Mouse (Mus musculus) liver (tissue): ENCODE measurements around the gene Cxcl12.
A peak's percentile ranks its signal among the peaks of the same experiment; 100 is the strongest.

ENCODE experiments used
- DNase-seq: peaks from one replicate; pipeline ENCODE4 v3.0.0-alpha.2; 2020; ENCODE audit warnings: mixed read lengths

The Cxcl12 gene

DNA sequence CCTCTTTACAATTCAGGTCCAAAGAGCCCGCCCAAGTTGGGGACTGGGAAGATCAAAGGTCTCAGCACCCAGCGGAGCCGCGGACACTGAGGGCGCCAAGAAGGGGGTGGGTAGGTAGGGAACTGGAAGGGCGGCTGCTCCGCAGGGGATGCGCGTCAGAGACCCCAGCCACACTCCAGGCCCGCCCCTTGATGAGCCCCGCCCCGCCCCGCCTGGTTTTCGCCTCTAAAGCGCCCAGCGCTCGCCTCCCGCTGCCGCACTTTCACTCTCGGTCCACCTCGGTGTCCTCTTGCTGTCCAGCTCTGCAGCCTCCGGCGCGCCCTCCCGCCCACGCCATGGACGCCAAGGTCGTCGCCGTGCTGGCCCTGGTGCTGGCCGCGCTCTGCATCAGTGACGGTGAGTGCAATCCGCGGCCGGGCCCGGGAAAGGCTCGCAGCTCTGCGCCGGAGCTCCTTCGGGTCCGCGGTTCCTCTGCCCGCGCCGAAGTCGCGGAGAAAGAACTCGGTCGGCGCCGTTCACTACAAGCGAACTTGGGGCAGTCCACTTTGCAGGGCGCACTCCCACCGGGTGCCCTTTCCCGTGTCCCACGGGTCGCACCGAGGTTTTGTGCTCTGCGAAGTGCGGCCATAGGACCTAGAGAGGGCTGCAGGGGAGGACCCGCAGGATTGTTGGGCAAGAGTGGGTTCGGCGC lies at the start of gene Cxcl12:
Gene Cxcl12 (plus strand): TSS at position 215 of the 691 bp plus-strand sequence.
- DNase-seq = peak; percentile 67

DNA sequence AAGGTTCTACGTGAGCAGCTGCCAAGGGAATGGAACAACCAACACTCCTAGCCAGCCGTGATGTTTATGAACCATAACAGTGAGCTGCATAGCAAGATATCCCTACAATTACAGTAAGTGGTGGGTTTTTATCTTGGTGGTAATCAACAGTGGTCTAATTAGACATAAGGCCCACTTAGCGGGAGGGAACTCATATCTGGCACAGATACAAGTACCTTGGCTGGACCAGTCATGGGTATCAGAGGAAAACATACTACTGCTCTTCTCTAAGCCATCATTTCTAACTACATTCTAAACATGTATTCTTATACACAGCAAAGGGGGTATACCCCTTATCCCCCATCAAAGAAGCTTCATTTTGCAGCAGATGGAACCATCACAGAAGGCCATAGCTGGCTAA lies 46.3 kb upstream of the Cxcl12 start:
- no peak for DNase-seq

DNA sequence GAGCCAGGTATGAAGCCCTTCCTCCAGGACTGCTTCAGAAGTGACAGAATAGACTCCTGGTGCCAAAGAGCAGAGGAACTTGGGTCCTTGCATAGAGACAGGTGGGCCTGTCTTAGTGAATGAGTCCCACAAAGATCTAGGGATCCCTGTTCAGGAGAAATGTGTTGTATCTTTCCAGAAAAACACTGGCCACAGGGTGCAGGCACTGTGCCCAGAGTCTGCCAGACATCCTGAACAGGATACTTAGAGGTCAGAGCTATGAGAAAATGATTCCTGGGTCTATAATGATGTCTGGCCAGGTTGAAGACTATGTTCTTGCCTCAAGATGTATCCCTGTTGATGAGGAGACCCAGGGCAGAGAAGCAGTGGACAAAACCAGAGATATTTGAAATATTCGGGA lies 42.0 kb upstream of the Cxcl12 start:
- no peak for DNase-seq

DNA sequence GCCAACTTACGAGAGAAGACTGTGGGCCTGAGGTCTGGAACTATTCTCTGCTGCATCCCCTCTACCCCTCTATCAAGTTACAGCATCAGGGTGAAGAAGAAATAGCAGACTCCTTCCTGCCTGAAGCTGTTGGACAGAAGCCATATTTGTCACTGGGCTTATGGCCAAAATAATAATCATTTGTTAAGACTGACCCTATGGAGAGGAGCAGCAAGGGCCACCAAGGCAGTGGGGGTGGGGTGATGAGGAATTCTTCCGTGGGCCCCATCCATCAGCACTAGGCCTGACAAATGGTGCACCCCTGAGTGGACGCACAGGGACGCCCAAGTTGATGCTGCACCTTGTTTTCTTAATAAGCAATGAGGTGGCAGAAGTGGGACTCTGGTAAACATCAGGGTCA lies 38.9 kb upstream of the Cxcl12 start:
- no peak for DNase-seq

DNA sequence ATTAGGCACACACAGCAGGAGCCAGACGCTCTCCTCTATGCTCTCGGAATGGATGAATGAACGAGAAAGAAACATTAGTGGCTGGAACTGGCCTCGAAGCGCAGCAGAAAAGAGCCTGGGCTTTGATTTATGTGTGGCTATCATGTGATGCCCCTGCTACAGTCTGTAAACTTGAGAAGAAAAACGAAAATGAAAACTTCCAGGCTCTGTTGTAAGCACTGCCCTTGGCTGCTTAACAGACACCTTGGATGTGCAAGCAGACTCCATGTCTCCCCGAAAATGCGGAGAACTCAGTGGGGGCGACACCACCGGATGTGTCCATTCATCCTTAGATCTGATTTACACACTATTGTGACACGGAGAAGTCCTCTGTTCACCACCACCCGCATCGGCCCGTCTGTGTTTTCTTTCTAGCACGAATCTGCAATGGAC lies 37.6 kb upstream of the Cxcl12 start:
- DNase-seq = no peak

DNA sequence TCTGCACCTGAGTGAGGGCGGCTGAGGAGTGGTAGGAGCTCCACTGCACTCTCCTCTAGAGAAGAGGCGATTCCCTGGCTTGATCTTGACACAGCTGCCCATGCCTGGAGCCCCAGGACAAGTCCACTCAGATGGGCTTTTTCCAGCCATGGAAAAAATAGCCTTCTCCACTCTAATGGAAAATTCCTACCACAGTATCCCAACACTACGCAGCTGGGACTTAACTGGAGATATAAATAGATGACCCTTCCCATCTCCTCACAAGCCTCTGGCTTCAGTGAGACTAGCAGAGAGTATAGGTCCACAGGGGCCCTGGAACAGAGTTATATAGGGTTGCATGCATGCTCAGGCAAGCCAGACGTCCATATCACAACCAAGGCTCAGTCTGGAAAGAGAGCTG lies 33.8 kb upstream of the Cxcl12 start:
- DNase-seq = no peak

DNA sequence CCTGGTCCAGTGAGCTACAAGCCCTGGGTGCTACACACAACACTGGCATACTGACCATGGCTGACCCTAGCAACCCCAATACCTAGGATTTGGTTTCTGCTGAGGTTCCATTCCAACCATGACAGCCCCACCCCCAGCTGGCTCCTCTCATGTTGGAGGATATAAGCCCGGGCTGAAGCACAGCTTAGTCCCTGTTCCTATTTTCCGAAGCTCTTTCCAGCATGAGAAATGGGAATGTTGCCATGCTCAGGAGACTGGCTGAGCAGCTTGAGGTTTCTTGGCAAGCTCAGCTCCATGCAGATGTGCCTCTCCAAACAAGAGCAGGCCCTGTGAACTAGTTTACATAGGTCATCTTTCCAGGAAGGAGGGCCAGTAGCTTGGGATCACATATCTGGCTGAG lies 30.6 kb upstream of the Cxcl12 start:
- DNase-seq = no peak

DNA sequence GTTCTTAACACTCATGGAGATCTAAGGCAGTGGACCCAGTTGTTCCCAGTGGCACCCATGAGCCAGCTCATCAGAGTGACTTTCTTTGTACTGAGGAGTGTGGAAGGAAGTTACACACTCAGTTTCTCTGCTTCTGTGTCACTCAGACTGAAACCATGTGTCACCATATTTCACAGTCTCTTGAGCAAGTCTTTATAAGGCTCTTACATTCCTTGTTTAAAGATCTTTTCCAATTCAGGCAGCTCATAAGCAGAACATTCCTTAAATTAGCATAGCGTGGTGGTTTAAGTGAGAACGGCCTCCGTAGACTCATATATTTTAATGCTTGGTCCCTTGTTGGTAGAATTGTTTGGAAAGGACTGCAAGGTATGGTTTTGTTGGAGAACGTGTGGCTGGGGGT lies 27.4 kb upstream of the Cxcl12 start:
- no peak for DNase-seq

DNA sequence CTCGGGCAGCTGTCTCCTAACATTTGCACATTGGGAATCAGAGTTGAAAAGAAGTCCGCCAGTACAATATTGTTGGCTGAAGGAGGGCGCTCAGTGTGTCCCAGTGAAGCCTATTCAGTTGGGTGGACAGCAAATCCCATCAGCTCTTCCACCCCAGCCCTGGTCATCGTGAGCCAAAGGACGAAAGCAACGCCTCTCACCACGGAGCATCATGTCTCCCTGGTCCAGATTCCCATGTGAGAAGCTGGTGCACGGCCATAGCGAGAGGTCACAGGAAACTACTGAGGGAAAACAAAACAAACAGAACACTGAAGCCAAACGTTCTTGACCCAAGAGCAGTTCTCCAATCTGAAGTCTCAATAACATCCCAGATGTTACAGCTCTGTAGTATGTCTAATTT lies 21.4 kb upstream of the Cxcl12 start:
- no peak for DNase-seq

DNA sequence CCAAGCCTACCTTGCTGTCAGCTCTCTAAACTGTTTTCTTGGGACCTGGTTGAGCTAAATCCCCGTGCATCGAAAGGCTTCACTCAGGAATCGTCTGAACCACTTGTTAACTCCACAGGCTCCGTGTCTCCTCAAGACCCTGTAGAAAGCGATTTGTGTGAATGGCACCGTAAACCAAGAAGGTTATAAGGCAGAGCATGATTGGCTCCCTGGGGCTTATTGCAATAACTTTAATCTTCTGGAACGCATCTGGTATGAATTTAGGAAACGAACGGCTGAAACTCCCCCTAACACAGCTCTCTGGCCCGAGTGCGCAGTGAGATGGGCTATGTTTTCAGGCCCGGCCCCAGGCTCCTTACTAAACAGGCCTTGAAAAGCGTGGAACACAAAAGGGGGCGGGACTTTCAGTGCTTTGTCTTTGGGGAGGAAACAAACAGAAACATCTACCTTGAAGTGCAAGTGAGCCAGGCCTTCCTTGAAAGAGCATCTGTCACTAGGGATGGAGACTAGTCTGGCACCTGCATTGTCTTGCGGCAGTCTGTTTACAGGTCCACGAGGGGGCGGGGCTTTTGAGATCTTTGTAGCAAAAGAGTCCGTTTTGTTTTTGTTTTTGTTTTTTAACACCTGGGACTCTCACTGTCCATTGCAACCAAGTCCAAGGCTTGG lies 16.7 kb upstream of the Cxcl12 start:
- no peak for DNase-seq

DNA sequence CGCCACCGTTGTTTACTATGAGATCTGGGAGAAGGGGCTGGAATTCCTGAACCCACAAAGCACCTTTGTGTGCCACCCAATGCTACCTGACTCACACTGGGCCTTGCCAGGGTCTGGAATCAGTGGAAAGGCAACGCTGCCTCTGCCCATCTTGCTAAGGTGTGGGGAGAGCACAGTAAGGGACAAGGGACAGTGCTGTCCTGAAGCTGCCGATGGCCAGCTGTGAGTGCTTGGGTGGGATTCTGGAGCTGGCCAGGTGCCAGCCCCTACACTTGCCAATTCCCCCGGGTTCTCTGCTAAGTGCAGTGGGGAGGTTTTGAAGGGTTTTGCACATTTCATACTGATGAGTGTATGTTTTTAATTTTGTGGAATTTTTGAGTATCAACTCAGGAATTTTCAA lies 15.3 kb upstream of the Cxcl12 start:
- no peak for DNase-seq

DNA sequence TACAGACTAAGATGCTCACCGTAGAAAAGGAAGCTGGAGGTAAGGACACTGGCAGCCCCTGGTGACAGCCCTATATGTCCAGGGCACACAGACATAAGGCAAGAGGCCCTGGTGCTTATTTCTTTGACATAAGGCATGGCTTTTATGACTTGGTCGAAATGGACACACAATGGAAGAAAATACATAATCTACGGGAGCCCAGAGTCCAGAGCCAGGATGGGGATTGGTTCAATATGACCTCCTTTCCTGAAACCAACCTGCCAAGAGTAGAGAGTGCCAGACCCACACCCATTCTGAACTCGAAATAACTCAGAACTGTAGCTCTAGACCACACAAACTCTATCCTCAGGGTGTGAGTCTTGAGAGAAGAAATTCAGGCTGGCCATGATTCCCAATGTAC lies 11.5 kb upstream of the Cxcl12 start:
- no peak for DNase-seq

DNA sequence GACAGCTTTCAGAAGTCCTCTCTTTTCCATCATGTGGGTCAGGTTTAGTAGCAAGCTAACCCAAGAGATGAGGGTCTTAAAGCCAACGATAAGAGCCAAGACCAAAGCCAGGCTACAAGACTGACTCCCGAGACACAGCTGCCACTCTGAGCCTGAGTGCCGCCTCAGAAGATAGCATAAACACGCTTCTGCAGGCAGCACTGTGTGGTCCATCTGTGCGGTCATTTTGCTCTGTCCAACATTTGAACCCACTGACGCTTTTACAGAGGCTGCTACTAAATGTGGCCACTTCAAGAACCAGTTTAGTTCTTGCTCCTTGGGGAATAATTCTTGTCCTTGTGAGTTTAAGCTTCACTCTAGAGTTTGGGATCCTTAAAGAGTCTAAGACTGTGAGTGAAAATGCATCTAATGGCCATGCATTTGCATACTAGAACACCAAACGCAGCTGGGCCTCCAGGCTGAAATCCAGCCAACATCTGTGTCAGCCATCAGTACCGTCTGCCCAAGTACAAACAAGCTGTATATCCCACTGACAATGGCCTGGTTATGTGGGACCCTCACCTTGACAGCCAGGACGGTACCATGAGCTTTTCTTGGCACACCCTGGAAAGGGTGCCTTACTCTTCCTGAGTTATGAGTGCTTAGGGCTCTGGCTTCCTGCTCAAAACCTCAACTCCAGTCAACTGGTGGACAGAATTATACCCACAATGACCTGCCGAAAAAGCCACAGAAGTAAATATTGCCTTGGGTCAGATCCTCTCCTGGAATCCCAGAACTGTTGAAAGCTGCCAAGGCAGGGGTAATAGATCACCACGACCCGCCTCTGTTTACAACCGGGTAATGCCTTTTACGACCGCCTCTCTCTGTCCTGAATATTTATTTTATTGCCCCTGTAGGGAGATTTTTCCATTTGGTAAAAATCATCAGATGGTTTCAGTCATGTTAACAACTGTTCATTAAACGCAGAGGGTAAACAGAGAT lies 8.3 kb upstream of the Cxcl12 start:
- DNase-seq = no peak

DNA sequence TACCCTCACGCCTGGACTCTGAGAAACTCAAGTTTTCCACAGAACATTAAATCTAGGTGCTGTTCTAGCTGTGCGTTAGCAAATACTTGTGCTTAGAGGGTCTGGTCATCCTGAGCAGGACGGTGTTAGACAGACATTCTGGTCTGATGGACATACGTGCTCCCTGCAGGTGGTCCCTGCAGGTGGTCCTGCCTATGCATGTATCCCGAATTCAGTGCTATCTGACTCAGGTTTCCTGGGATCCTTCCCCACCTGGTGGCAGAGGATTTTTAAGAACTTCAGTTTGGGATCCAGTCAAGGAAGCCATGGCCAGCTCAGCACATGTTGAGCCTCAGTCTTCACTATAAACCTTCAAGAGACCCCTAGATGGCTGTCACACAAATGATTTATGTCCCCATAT lies 4.8 kb upstream of the Cxcl12 start:
- DNase-seq = no peak

DNA sequence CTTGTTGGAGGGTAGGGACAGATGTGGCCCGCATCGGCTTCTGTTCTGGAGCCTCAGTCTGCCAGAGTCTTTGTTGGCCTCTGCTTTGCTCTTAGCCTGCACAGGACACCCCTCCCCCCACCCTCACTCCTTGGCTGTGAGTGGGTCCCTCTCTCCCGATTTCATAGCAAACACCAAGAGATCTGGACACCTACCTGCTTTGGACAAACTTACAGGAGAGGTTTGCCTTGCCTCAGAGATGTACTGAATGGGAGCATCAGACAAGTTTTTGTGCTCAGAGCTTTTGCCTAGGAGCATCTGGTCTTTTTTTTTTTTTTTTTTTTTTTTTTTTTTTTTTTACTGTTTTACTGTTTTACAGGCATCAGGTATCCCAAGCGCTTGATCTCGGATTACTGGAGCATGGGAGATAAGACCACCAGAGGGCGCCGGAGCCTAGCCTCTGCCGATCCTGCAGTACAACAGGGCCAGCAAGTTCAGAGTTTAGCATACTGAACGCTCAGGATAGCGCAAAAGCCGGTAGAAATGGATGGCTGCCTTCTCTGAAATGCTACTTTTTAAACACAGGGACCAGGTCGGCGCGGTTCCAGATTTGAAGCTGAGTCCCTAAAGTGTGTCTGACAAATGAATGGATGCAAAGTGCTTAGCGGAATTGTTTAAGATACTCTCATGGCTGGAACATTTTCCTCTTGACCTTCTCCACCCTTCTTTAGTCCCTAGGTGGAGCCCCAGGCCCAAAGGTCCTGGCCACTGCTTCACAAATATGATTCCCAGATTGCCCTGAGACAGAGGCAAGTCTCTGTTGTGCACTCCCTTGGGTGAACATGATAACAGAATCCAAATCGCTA lies 1.5 kb upstream of the Cxcl12 start:
- DNase-seq = peak; percentile 78

DNA sequence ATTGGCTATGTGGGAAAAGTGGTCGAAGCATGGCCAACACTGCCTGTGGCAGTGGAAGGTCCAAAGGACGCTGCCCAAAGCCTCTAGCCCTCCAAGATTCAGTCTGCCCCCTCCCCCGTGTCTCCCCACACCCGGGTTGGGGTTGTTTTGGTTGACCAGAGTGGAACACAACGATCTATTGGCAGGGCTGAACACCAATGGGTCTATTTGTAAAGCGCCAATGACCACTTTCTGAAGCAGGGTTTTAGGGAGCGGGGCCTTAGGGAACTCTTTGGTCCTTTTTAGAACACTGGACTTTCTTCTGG lies 957 bp upstream of the Cxcl12 start:
- DNase-seq = no peak

DNA sequence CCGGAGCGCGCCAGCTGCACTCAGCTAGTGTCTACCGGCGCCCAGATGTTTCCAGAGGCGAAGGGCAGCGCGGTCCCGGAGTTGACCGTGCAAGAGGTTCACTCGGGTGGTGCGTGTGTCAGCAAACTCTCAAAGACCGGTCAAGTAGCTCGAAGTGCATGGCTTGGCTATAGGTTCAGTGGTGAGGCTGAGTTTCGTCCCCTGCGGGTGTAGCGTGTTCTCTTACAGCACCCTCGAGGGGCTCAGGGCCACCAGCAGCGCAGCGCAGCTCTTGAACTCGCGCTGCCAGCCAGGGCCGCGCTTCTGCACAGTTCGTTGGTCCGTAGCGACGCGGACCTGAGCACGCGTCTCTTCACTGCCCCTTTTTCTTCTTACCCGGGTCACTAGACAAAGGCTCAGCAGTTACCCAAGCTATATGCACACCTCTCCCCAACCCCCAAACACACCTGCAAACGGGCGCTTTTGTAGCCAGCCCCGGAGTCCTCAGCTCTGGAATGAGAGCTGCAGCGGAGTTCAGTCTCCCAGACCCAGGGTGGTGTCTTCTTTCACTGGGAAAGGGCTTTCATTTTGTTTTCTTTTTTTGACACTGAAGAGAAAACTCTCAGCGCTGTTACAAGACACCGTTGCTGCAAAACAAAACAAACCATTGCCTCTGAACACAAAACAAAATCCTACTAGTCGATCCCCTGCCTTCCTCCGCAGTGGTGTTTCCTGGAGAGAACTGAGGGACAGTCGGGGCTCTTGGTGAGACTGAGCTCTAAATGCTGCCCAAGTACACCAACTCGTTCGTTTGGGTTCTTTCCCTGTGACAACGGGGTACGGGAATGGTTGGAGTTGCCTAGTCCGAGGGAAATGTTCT lies 945 bp downstream of the Cxcl12 start:
- DNase-seq = no peak

DNA sequence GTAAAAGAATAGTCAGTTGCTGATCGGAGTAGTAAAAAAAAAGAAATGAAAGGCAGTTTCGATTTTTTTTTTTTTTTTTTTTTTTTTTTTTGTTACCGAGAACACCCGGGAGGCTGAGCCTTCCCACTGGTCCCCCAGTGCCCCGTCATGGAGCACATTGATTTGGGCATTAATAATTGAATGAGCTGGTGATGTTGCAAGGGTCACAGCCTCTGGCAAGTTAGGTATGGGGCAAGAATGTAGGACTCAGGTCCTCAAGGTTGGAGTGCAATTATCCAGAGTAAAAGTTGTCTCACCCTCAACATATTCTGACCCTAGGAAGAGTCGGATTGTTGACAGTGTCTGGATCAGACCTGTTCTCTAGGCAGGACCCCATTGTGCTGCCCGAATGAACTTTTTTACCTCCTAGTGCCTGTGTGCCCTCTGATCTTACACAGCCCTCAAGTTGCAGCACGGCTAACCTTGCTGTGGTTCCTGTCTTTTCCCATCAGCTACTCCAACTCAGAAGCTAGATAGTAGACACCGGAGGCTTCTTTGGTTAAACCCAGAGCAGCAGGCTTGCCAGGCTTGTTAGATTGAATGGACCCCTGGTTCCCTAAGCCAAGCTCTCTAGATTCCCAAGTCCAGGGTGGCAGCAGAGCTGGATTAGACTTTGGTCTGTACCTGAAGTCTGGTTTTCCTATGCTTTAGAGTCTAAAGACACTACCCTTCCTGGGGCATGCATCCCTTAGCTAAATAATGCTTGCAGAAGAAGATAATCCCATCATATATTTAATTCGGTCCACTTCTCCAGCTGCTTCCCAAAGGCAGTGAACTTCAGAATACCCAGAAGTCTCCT lies 1.8 kb downstream of the Cxcl12 start:
- DNase-seq = no peak

DNA sequence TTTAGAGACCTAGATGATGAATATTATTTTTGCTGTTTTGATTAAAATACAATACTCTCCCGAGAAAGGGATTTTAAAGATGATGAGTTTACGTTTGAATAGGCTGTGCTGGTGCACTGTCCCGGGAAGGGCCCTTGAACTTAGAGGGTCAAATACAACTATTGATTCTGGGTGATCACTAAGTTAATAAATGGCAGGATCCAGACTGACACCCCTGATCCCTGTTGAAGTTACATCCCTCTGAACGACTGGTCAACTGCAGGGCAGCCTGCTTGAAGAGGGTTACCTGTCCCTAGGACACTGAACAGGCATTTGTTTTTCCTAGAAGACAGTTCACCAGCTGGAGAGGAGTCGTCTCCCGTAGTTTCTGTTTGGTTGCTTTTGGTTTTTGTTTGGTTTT lies 4.0 kb downstream of the Cxcl12 start:
- no peak for DNase-seq

DNA sequence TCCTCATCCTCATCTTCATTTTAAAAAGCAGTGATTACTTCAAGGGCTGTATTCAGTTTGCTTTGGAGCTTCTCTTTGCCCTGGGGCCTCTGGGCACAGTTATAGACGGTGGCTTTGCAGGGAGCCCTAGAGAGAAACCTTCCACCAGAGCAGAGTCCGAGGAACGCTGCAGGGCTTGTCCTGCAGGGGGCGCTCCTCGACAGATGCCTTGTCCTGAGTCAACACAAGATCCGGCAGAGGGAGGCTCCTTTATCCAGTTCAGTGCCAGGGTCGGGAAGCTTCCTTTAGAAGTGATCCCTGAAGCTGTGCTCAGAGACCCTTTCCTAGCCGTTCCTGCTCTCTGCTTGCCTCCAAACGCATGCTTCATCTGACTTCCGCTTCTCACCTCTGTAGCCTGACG lies 5.5 kb downstream of the Cxcl12 start:
- peak; percentile 70 for DNase-seq
